Mouse (Mus musculus): ENCODE data around the gene Sall1.

Sall1 gene

GRCm38 (mm10) chr8:88991780-88992509 is 52.0 kb downstream of the Sall1 start:
- no peak for DNase-seq (ENCODE audit: low spot score in 2 of 2)

GRCm38 (mm10) chr8:88991176-88991575 is 52.8 kb downstream of the Sall1 start:
- DNase-seq (ENCODE audit: low spot score in 2 of 2): no peak

GRCm38 (mm10) chr8:88989002-88989401 is 55.0 kb downstream of the Sall1 start:
- DNase-seq (ENCODE audit: low spot score in 2 of 2): no peak

- no peak for DNase-seq (ENCODE audit: low spot score in 2 of 2)
These were observed 60.5 kb downstream of the Sall1 start for GRCm38 (mm10) chr8:88983468-88983867.
